28 mouse cellular contexts compared by ENCODE assay signal in genomic region chr12:84830438-84830837, GRCm38 (mm10). TPM values are rescaled to one million over a fixed set of nuclear protein-coding genes. Genes with fewer than 3 reads are reported as not detected.
"Had no signal": no experiment of that assay in that cellular context is flagged by ENCODE, and none has a peak within 500 bp of the region (broad histone marks: within the 10 kb centered on the region; RNA-seq: fewer than 3 reads in every experiment).

No protein-coding gene starts in this region.

- H3K36me3 ChIP-seq: heart, embryonic 13.5 days; heart, embryonic 15.5 days; intestine, embryonic 15.5 days; limb, embryonic 10.5 days; limb, embryonic 12.5 days; liver, embryonic 13.5 days; liver, embryonic 15.5 days had no signal

- H3K4me2 ChIP-seq: heart, embryonic 11.5 days; heart, embryonic 13.5 days; heart, embryonic 15.5 days; hindbrain, embryonic 14.5 days; intestine, embryonic 15.5 days; limb, embryonic 12.5 days; liver, embryonic 11.5 days; liver, embryonic 13.5 days; liver, embryonic 15.5 days had no signal

- H3K9me3 ChIP-seq: heart, embryonic 13.5 days; heart, embryonic 15.5 days; intestine, embryonic 15.5 days; limb, embryonic 10.5 days; limb, embryonic 12.5 days; liver, embryonic 13.5 days; liver, embryonic 15.5 days had no signal

- DNase-seq: gastrocnemius, postnatal 14 days; gastrocnemius, postnatal 36 days; heart, adult 2 months; heart, postnatal 14 days; heart, postnatal 36 days; kidney, adult 18-20 months; kidney, adult 8-10 months; kidney, postnatal 10 days; kidney, postnatal 25 days; kidney, postnatal 4 days; liver; liver, embryonic 13.5 days; liver, postnatal 0 days had no signal

- H3K4me3 ChIP-seq: heart, adult 2 months; heart, embryonic 13.5 days; heart, embryonic 15.5 days; intestine, embryonic 15.5 days; layer of hippocampus, adult 2 months; left cerebral cortex, adult 2 months; limb, embryonic 10.5 days; limb, embryonic 12.5 days; liver, embryonic 13.5 days; liver, embryonic 15.5 days had no signal

- H3K27me3 ChIP-seq: intestine, embryonic 15.5 days had no signal

- H3K9ac ChIP-seq: heart, embryonic 13.5 days; heart, embryonic 15.5 days; hindbrain, embryonic 14.5 days; intestine, embryonic 15.5 days; limb, embryonic 12.5 days; liver, embryonic 13.5 days; liver, embryonic 15.5 days; liver, postnatal 0 days had no signal

- H3K27ac ChIP-seq: heart, adult 2 months; heart, embryonic 13.5 days; heart, embryonic 15.5 days; hindbrain, embryonic 14.5 days; intestine, embryonic 15.5 days; layer of hippocampus, adult 2 months; left cerebral cortex, adult 2 months; limb, embryonic 10.5 days; limb, embryonic 12.5 days; liver, embryonic 13.5 days; liver, embryonic 15.5 days had no signal

- ATAC-seq: hindbrain, embryonic 16.5 days; inflammation-experienced regulatory T-cells, adult 6 months; intestine, embryonic 15.5 days; intestine, postnatal 0 days; liver, postnatal 0 days had no signal

- H3K4me1 ChIP-seq: intestine, embryonic 15.5 days; liver, embryonic 13.5 days; liver, embryonic 15.5 days had no signal

RNA-seq across cellular contexts. Expression of gene Ltbp2, which starts 45.9 kb away (rescaled TPM):
- total RNA-seq: hematopoietic stem cell, adult 5-6 weeks had no signal
- polyA plus RNA-seq: inflammation-experienced regulatory T-cells, adult 6 months had no signal
